In the genomic region with DNA sequence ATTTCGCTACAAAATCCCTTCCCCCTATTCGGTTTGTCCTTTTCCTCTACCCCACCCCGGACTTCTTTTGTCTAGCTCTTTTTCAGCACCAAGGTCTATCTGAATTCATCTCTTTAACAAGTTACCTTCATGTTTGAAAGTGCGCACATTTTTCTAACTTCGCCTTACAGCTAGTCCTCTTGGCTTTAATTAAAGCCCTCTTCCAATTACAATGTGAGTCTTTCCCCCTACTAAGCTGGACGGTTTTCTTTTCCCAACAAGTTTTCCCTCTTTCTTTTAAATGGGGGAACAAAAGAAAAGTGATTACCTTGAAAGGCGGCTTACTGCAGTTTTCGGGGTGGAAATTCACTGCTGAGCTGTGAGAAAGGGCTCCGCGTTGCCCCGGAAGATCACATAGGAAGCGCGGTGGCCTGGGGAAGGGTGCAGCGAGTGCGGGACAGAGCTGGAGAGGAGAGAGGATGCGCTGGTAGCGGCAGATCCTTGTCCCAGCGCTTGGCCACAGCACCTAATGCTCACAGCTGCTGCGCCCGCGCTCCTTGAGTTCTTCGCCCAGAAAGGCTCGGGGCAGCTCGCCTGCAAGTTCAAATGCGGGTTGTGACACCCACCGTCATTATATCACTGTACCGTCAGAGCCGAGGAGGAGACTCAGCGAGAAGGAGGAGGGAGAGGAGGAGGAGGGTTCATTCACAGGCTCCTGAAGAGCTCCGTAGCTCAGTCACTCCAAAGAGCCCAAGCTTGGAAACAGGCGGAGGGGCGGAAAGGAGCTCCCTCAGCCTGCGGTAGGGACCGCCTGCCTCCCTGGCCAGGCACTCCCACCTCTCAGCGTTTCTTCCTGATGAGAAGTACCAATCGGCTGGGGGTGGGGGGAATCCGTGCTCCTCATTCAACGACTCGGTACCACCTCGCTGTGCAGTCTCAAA, we compare ENCODE assay signal across 8 mouse cellular contexts. TPM values are rescaled to one million over a fixed set of nuclear protein-coding genes. Genes with fewer than 3 reads are reported as not detected.
DNase-seq lines count a peak whose midpoint lies in the region; ATAC-seq and TF ChIP-seq lines count a peak whose summit lies in the region.

A gene (minus strand): TSS at position 744 of the 920 bp plus-strand sequence.

- peak within 1 kb of the TSS; percentile 70 for H3K4me3 ChIP-seq in embryonic facial prominence, embryonic 12.5 days
- peak within 1 kb of the TSS; percentile 48 for H3K4me3 ChIP-seq in kidney, postnatal 0 days (replicated peaks; ENCODE audit: low read depth, low read length)
- peak within 1 kb of the TSS; percentile 60 for H3K4me3 ChIP-seq in liver, embryonic 16.5 days (ENCODE audit: low read depth, low read length)
- peak within 1 kb of the TSS; percentile 59 for H3K4me3 ChIP-seq in neural tube, embryonic 15.5 days (replicated peaks)

- peak; percentile 64 for ATAC-seq in embryonic facial prominence, embryonic 12.5 days (ENCODE audit: insufficient number of reproducible peaks, insufficient read depth, low FRiP score, low TSS enrichment)
- peak; percentile 61 for ATAC-seq in kidney, postnatal 0 days (replicated peaks; ENCODE audit: low FRiP score, low read depth)
- ATAC-seq in liver, embryonic 16.5 days (ENCODE audit: low read depth), result no peak
- ATAC-seq in neural tube, embryonic 15.5 days (ENCODE audit: low FRiP score), result peak; percentile 53

- peak within 1 kb of the TSS; percentile 83 for H3K4me2 ChIP-seq in embryonic facial prominence, embryonic 12.5 days (replicated peaks)
- peak within 1 kb of the TSS; percentile 94 for H3K4me2 ChIP-seq in kidney, postnatal 0 days (ENCODE audit: low read length)
- peak within 1 kb of the TSS; percentile 64 for H3K4me2 ChIP-seq in liver, embryonic 16.5 days (ENCODE audit: low read depth, low read length)
- peak within 1 kb of the TSS; percentile 98 for H3K4me2 ChIP-seq in neural tube, embryonic 15.5 days

- no peaks in the 10 kb centered on the region for H3K36me3 ChIP-seq in embryonic facial prominence, embryonic 12.5 days
- H3K36me3 ChIP-seq in kidney, postnatal 0 days (ENCODE audit: insufficient read depth, low read length), result no peaks in the 10 kb centered on the region
- no peaks in the 10 kb centered on the region for H3K36me3 ChIP-seq in liver, embryonic 16.5 days (ENCODE audit: control insufficient read depth, insufficient read depth)
- no peaks in the 10 kb centered on the region for H3K36me3 ChIP-seq in neural tube, embryonic 15.5 days

- no peaks in the 10 kb centered on the region for H3K9me3 ChIP-seq in embryonic facial prominence, embryonic 12.5 days
- no peaks in the 10 kb centered on the region for H3K9me3 ChIP-seq in kidney, postnatal 0 days (replicated peaks; ENCODE audit: low read length)
- H3K9me3 ChIP-seq in liver, embryonic 16.5 days (replicated peaks; ENCODE audit: control insufficient read depth, low read length), result no peaks in the 10 kb centered on the region
- no peaks in the 10 kb centered on the region for H3K9me3 ChIP-seq in neural tube, embryonic 15.5 days (replicated peaks)

- DNase-seq in urinary bladder, adult 18-20 months (ENCODE audit: low spot score in 2 of 2), result peak; percentile 16 to 38
- no peak for DNase-seq in urinary bladder, postnatal 10 days (ENCODE audit: low spot score)
- DNase-seq in heart, adult 9 months (ENCODE audit: low spot score in 2 of 2), result peak; percentile 37 to 52
- DNase-seq in kidney, postnatal 0 days (ENCODE audit: low spot score), result peak; percentile 85
- DNase-seq in yolk sac, embryonic 10.5 days (ENCODE audit: low spot score), result peak; percentile 68

- peak within 1 kb of the TSS; percentile 94 for H3K27ac ChIP-seq in embryonic facial prominence, embryonic 12.5 days
- H3K27ac ChIP-seq in kidney, postnatal 0 days, result peak within 1 kb of the TSS; percentile 85
- no peak within 1 kb of the TSS for H3K27ac ChIP-seq in liver, embryonic 16.5 days (ENCODE audit: low read length)
- peak within 1 kb of the TSS; percentile 80 for H3K27ac ChIP-seq in neural tube, embryonic 15.5 days (replicated peaks)

- peak within 1 kb of the TSS; percentile 83 for H3K9ac ChIP-seq in embryonic facial prominence, embryonic 12.5 days
- peak within 1 kb of the TSS; percentile 38 for H3K9ac ChIP-seq in kidney, postnatal 0 days (ENCODE audit: low read depth, low read length)
- no peak within 1 kb of the TSS for H3K9ac ChIP-seq in liver, embryonic 16.5 days (ENCODE audit: low read depth, low read length)
- H3K9ac ChIP-seq in neural tube, embryonic 15.5 days (replicated peaks), result peak within 1 kb of the TSS; percentile 55

- H3K27me3 ChIP-seq in embryonic facial prominence, embryonic 12.5 days, result no peaks in the 10 kb centered on the region
- H3K27me3 ChIP-seq in kidney, postnatal 0 days (ENCODE audit: insufficient read depth, low read length), result no peaks in the 10 kb centered on the region
- H3K27me3 ChIP-seq in liver, embryonic 16.5 days (ENCODE audit: control insufficient read depth, insufficient read depth, low read depth, low read length), result peaks cover 35% of the 10 kb centered on the region
- no peaks in the 10 kb centered on the region; the same call in 1 of the 2 replicates for H3K27me3 ChIP-seq in neural tube, embryonic 15.5 days (replicated peaks)

- under 1% methylated on average over 40 of the region's 40 CpGs for WGBS in embryonic facial prominence, embryonic 12.5 days
- under 1% methylated on average over 38 of the region's 40 CpGs for WGBS in kidney, postnatal 0 days
- WGBS in liver, embryonic 16.5 days (ENCODE audit: insufficient replicate concordance), result 1% methylated on average over 40 of the region's 40 CpGs
- WGBS in neural tube, embryonic 15.5 days, result under 1% methylated on average over 40 of the region's 40 CpGs

- TF ChIP-seq CTCF in kidney, postnatal 0 days (IDR thresholded peaks at IDR 0.05; ENCODE audit: low read depth), result no peak

- H3K4me1 ChIP-seq in embryonic facial prominence, embryonic 12.5 days, result peaks cover 17% of the 10 kb centered on the region
- H3K4me1 ChIP-seq in kidney, postnatal 0 days (replicated peaks; ENCODE audit: insufficient read depth, low read length), result no peaks in the 10 kb centered on the region
- no peaks in the 10 kb centered on the region; the same call in 1 of the 2 replicates for H3K4me1 ChIP-seq in liver, embryonic 16.5 days (ENCODE audit: control insufficient read depth, low read depth, low read length)
- H3K4me1 ChIP-seq in neural tube, embryonic 15.5 days, result peaks cover 31% of the 10 kb centered on the region

RNA-seq across cellular contexts. Expression of the gene that starts here (rescaled TPM):
- 119 and 120 TPM in 2 replicates for polyA plus RNA-seq in embryonic facial prominence, embryonic 12.5 days (2016; fragmentation: Nextera tagmentation; extraction: Ambion mirVana)
- polyA plus RNA-seq in kidney, postnatal 0 days (2015; fragmentation: Nextera tagmentation; extraction: Ambion mirVana), result 36.8 and 37.1 TPM in 2 replicates
- polyA plus RNA-seq in liver, embryonic 16.5 days (2015; fragmentation: Nextera tagmentation; extraction: Ambion mirVana), result 1.1 and 1.2 TPM in 2 replicates
- polyA plus RNA-seq in neural tube, embryonic 15.5 days (2015; fragmentation: Nextera tagmentation; extraction: Ambion mirVana), result 19.1 and 21.3 TPM in 2 replicates
